Mouse (Mus musculus): ENCODE measurements at regions not wholly inside any gene's neighbourhood (a gene's known extent, or its start where the extent isn't known, plus 50 kb on each side); places are given as distances from the start of the nearest gene placed in this dataset.

GRCm38 (mm10) chr2:11396835-11397234 is 157.0 kb downstream of the Pfkfb3 start:
- TF ChIP-seq CTCF (IDR thresholded peaks at IDR 0.05; ENCODE audit: low read depth): peak; percentile 32
- no peak for TF ChIP-seq EP300 (IDR thresholded peaks at IDR 0.05; ENCODE audit: low read depth)

Measured in liver, embryonic 14.5 days (tissue).